Mouse (Mus musculus): Measurements from ENCODE around the gene Kbtbd4. TPM values are rescaled to one million over a fixed set of nuclear protein-coding genes. Genes with fewer than 3 reads are reported as not detected.

Gene Kbtbd4
- total RNA-seq, 4 experiments from 2014 or later: 41.4 to 48.0 (median 45.2) TPM

- no peak for DNase-seq
Measured at GRCm38 (mm10) chr2:90960012-90960411, 55.5 kb downstream of the Kbtbd4 start.

Other genes with a start within 250 kb of the Kbtbd4 start
- gene Nup160, start 227.5 kb upstream of the Kbtbd4 start, total RNA-seq (2022): 10 to 100 TPM; 19.8 to 33.5 (median 23.4) TPM
- 100 to 1,000 TPM in 1 of 4 experiments, 10 to 100 TPM in 3; 42.9 to 112 (median 72.3) TPM for gene Fnbp4, start 159.4 kb upstream of the Kbtbd4 start, total RNA-seq (2022)
- gene Agbl2, start 122.0 kb upstream of the Kbtbd4 start, total RNA-seq (2022): 1 to 10 TPM in 2 of 4 experiments, under 1 TPM in 2; 0.78 to 1.0 (median 1.00) TPM
- gene Mtch2, start 57.6 kb upstream of the Kbtbd4 start, total RNA-seq (2022): 100 to 1,000 TPM; 136 to 235 (median 166) TPM
- 1 to 10 TPM; 1.6 to 3.5 (median 2.8) TPM for gene C1qtnf4, start 18.9 kb upstream of the Kbtbd4 start, total RNA-seq (2022)
- 100 to 1,000 TPM; 308 to 467 (median 370) TPM for gene Ndufs3, start 87 bp downstream of the Kbtbd4 start, total RNA-seq (2022)
- 100 to 1,000 TPM in 1 of 4 experiments, 10 to 100 TPM in 3; 74.4 to 102 (median 89.7) TPM for gene Celf1, start 35.6 kb downstream of the Kbtbd4 start, total RNA-seq (2022)
- 1 to 10 TPM; 1.6 to 7.5 (median 3.5) TPM for gene Rapsn, start 130.9 kb downstream of the Kbtbd4 start, total RNA-seq (2022)
- gene Psmc3, start 149.3 kb downstream of the Kbtbd4 start, total RNA-seq (2022): 100 to 1,000 TPM; 172 to 187 (median 179) TPM
- 10 to 100 TPM; 31.4 to 57.3 (median 43.5) TPM for gene Slc39a13, start 165.7 kb downstream of the Kbtbd4 start, total RNA-seq (2022)
- 1 to 10 TPM; 6.3 to 9.6 (median 7.9) TPM for gene Spi1, start 177.7 kb downstream of the Kbtbd4 start, total RNA-seq (2022)
- under 1 TPM; 0.09 to 0.62 (median 0.26) TPM for gene Mybpc3, start 213.4 kb downstream of the Kbtbd4 start, total RNA-seq (2022)